Mouse (Mus musculus) macrophage (primary cell): Measurements from ENCODE around the gene Kdelc1. TPM values are rescaled to one million over a fixed set of nuclear protein-coding genes. Genes with fewer than 3 reads are reported as not detected.

Experiments
- H3K27ac ChIP-seq: fragments of 350-480 bp; formaldehyde crosslinking; 2 replicates; pipeline ENCODE4 v1.9.0; 2021
- H3K36me3 ChIP-seq: fragments of 350-480 bp; formaldehyde crosslinking; 2 replicates; pipeline ENCODE4 v1.9.0; 2021; ENCODE audit errors: inconsistent target
- H3K4me3 ChIP-seq: fragments of 350-480 bp; formaldehyde crosslinking; 2 replicates; pipeline ENCODE4 v1.9.0; 2021; ENCODE audit errors: inconsistent target
- H3K79me2 ChIP-seq: fragments of 350-480 bp; formaldehyde crosslinking; 2 replicates; pipeline ENCODE4 v1.9.0; 2021; ENCODE audit errors: inconsistent target
- WGBS: methylation state at CpG from one replicate; pipeline ENCODE4 v1.1.7; 2026; ENCODE audit warnings: inconsistent platforms; ENCODE audit not compliant: missing documents; 5-methylcytosine and 5-hydroxymethylcytosine counted together
- polyA plus RNA-seq: library from polyadenylated mRNA; stranded (reverse); fragments of 250-400 nt; gene quantifications from 3 replicates; pipeline ENCODE4 v1.2.4, GENCODE M21; 2018; ENCODE audit warnings: inconsistent platforms
- total RNA-seq, 78 experiments: library from RNA; depleted of rRNA; stranded (reverse); fragments of 250-400 nt; gene quantifications; 1 replicate in 9 of 78; 2 replicates in 24 of 78; 3 replicates in 43 of 78; 4 replicates in 2 of 78; pipeline ENCODE4 v1.2.4; 2018; ENCODE audit warnings: inconsistent platforms in 56 of 78

Kdelc1 gene
- 10 to 100 TPM in 12 of 26 experiments, 1 to 10 TPM in 14; 1.6 to 20.3 (median 8.7) TPM for total RNA-seq (2018; cell fraction: chromatin; rRNA removed)
- 10 to 100 TPM in 4 of 26 experiments, 1 to 10 TPM in 22; 5.4 to 10.9 (median 7.7) TPM for total RNA-seq (2018; cell fraction: cytosol; rRNA removed)
- 10 to 100 TPM in 17 of 26 experiments, 1 to 10 TPM in 9; 4.0 to 32.4 (median 13.1) TPM for total RNA-seq (2018; cell fraction: nucleus; rRNA removed)
- polyA plus RNA-seq, result 8.4 to 13.7 TPM (median 9.8 TPM) in 3 replicates

DNA sequence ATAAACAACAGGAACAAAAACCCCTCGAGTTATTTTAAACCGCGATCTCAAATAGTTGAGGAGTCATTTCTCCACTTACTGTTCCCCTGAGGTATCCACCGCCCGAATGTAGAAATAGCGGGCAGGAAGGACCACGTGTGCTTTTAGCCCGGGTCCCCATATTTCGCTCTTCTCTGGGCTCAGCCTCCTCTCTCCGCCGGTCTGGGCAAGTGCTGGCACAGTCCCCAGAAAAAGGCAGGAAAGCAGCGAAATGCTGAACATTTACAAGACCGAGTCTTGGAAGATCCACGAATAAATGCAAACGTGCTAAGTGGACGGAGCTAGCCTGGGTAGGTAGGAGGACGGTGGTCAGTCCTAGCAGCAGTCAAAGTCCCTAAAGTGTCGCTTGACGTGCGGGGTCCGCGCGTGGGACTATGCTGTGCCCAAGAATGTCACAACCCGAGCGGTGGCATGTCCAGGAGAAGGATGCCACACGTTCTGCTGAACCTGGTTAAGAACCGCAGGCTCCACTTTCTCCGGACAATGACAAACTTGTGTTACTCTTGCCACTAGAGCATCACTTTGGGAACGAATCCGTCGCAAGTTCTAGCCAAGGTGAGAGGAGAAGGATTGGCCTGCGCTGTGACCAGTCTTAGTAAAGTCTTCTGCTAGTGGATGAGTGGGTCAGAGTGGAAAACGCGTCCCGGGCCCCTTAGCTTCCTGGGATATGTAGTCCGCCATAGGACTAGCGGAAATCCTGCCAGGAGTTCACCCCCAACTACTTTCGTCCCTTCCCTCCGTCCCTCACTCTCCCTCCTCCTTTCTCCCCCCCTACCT lies at the start of gene Kdelc1, which contains the start of gene Bivm:
Gene Kdelc1, minus strand, starts transcription at position 570 of the 816 bp plus-strand sequence.
Gene Bivm, plus strand, starts transcription at position 719 of the 816 bp plus-strand sequence.
- H3K79me2 ChIP-seq, result no peaks in the 10 kb centered on the region
- H3K4me3 ChIP-seq, result peak within 1 kb of the TSS; percentile 67
- peak within 1 kb of the TSS; percentile 60 for H3K27ac ChIP-seq
- H3K36me3 ChIP-seq, result no peaks in the 10 kb centered on the region
- WGBS, result under 1% methylated on average over 39 of the region's 39 CpGs

DNA sequence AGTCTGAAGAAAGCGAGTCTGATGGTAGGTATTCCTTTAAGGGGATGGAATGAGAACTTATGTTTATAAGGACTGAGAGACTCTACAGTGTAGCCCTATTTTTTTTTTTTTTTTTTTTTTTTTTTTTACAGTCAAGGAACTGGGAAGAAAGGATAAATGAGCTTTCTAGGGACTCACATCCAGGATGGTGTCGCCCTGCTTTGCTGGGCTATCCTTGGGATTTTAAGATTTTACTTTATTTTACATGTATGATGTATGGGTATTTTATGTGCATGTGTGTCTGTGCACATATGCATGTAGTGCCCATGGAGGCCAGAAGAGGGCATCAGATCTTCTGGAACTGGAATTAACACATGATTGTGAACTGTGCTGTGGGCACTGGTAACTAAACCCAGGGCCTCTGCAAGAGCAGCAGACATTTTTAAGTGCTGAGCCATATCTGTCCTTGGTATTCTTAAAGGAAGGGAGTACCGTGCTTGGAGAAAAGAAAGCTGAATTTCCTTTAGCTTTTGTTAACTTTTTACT lies 49.3 kb upstream of the Kdelc1 start:
- Histone ChIP-seq H3K79me2 (no peaks in the 10 kb centered on the region), H3K36me3 (peaks cover 16% of the 10 kb centered on the region; the same call in 1 of the 2 replicates), H3K4me3 (no peak overlapping the region), H3K27ac (no peak overlapping the region)
- WGBS, result 84% methylated on average over 3 of the region's 3 CpGs

DNA sequence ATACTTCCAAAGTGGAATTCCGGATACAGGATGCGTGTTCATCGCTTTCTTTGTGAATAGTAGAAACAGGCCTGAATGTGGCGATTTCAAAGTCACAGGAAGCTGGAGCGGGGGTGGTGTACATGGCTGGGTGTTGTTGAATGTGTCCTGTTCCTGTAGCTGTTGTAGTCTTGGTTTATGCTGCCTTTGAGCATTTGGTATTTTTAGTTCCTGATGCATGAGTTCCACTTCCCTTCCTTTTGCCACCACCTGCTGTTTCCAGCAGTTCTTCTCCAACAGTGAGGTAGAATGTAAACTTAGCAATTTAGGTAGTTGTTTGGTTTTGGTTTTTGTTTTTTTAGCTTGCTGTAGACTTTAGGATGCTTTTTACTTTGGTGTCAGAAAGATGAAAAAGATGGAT lies 43.8 kb upstream of the Kdelc1 start:
- Histone ChIP-seq H3K27ac (no peak overlapping the region), H3K4me3 (no peak overlapping the region), H3K79me2 (no peaks in the 10 kb centered on the region), H3K36me3 (peaks cover 15% of the 10 kb centered on the region; the same call in 1 of the 2 replicates)
- WGBS, result 82% methylated on average over 5 of the region's 5 CpGs

DNA sequence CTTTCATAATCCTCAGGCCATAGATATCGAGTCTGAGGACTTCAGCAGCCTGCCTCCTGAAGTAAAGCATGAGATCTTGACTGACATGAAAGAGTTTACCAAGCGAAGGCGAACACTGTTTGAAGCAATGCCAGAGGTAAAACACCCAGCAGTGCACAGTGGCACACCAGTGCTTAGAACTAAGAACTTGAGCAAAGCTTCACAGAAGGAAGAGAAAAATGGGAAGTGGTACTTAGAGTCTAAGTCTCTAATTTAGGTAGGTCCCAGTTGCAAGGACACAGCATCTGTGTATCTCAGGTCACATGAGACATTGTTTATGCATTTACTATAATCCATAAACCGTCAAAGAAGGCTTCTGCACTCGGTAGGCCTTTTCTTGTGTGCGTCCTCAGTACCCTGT lies 43.2 kb upstream of the Kdelc1 start:
- H3K79me2 ChIP-seq, result no peaks in the 10 kb centered on the region
- no peak overlapping the region for H3K4me3 ChIP-seq
- peaks cover 10% of the 10 kb centered on the region; the same call in 1 of the 2 replicates for H3K36me3 ChIP-seq
- WGBS, result 97% methylated on average over 6 of the region's 6 CpGs
- H3K27ac ChIP-seq, result no peak overlapping the region

DNA sequence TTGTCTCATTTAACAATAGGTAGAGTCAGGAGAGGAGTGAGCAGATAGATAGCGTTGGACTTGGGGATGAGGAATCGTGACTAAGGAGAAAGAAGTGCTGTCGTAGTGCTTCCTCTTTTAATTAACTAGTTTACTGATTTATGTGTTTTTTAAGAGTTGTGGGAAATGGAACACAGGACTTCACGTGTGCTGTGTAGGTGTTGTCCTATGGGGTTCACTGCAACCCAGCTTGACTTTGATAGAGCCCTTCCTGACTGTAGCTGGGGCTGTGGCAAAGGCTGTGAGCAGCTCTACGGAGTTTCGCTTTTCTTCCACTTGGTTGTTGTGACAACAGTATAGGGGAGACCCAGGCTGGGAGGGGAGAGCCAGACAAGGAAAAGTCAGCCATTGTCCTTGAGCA lies 39.7 kb upstream of the Kdelc1 start:
- H3K79me2 ChIP-seq, result no peaks in the 10 kb centered on the region; the same call in 1 of the 2 replicates
- peaks cover 7% of the 10 kb centered on the region; the same call in 1 of the 2 replicates for H3K36me3 ChIP-seq
- H3K4me3 ChIP-seq, result no peak overlapping the region
- 39% methylated on average over 6 of the region's 6 CpGs for WGBS
- no peak overlapping the region for H3K27ac ChIP-seq

DNA sequence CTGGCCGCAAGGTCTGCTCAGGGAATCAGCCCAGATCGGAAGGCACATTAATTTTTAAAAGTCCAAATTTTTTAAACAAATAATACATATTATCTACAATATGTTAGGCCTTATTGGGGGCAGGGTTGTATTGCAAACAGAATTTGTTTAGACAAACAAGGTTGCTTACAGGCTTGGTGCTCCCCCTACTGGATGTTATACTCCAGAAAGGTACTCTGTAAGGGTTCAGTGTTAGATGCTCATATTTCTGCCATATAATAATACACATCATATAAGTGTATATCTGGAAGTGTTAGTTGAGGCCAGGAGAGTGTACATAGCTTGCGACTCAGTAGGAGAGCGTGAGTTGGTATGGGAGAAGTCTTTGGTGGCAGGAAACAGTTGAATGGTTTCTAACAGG lies 36.7 kb upstream of the Kdelc1 start:
- Histone ChIP-seq H3K79me2 (peaks cover 9% of the 10 kb centered on the region; the same call in 1 of the 2 replicates), H3K4me3 (no peak overlapping the region), H3K36me3 (peaks cover 7% of the 10 kb centered on the region; the same call in 1 of the 2 replicates), H3K27ac (no peak overlapping the region)
- 93% methylated on average over 4 of the region's 4 CpGs for WGBS

DNA sequence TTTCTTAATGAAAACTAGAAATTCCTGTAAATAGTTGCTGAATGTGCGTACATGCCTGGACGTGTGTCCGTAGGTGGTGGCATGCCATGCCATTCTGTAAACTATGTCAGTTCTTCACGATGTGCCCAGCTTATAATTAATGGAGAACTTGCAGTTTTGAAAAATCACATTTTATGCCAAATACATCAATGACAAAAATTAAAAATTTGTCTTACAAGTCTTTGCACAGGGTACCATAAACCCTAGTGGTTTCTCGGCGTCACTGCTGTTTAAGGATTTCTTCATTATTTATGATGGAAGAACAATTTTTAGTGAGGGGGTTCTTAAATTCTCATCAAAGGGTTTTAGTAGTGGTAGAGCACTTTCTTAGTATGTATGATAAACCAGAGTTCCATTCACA lies 30.1 kb upstream of the Kdelc1 start:
- Histone ChIP-seq H3K79me2 (peaks cover 17% of the 10 kb centered on the region; the same call in 1 of the 2 replicates), H3K36me3 (no peaks in the 10 kb centered on the region), H3K27ac (no peak overlapping the region), H3K4me3 (peak overlapping the region; percentile 61)
- WGBS, result 37% methylated on average over 6 of the region's 6 CpGs

DNA sequence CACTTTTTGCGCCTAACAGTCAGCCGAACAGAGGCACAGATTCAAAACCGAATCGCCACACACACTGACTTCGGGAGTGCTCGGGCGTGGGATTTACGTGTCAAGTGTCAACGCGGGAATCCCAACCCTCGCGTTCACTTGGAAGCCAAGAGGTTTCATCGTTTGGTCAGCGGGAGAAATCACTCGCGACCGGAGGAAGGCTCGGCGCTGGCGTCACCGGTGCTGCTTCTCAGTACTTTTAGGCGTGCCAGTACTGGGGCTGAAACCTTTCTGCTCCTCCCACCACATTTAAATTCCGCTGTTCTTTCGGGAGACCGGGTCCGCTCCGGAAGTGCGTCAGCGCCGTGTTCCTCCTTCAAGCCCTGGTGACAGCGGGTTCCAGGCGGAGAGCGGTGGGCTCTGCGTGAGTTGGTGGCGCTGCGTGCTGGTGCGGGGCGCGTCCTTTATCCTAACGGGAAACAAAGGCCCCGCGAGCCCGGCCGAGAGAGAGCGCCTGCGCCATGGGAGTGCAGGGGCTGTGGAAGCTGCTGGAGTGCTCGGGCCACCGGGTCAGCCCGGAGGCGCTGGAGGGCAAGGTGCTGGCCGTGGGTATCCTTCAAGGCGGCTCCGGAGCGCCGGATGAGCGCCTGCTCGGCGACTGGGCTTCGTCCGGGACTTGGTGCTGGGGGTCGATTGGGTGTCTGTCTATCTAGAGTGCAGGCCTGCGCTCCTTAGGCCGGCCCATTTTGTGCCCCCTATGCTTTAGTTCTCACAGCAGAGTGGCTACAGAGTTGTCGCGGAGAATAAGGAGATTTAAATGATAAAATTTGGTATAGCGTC lies 29.2 kb upstream of the Kdelc1 start, which contains the start of gene Ercc5:
Gene Ercc5, plus strand, starts transcription at position 182 of the 819 bp plus-strand sequence.
- 1% methylated on average over 66 of the region's 66 CpGs for WGBS
- H3K36me3 ChIP-seq, result 0 out of 2 replicates have a peak, but pooled peaks cover 2% of the 10 kb centered on the region
- H3K4me3 ChIP-seq, result peak within 1 kb of the TSS; percentile 61
- H3K79me2 ChIP-seq, result peaks cover 17% of the 10 kb centered on the region; the same call in 1 of the 2 replicates
- H3K27ac ChIP-seq, result peak within 1 kb of the TSS; percentile 27; the same call in 1 of the 2 replicates

DNA sequence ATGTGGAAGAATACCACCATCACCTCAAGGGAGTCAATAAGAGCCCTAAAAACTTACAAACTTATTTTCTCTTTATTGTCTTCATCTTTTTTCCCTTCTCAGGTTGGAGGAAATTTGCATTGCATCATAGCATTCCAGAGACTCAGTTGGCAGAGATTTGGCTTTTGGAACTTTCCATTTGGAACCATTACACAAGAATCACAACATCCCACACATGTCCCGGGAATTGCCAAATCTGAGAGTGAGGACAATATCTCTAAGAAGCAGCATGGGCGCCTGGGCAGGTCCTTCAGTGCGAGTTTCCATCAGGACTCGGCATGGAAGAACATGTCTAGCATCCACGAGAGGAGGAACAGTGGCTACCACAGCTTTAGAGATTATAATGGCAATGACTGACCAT lies 24.1 kb upstream of the Kdelc1 start:
- 89% methylated on average over 5 of the region's 5 CpGs for WGBS
- Histone ChIP-seq H3K4me3 (no peak overlapping the region), H3K27ac (no peak overlapping the region), H3K79me2 (no peaks in the 10 kb centered on the region), H3K36me3 (peaks cover 4% of the 10 kb centered on the region; the same call in 1 of the 2 replicates)

DNA sequence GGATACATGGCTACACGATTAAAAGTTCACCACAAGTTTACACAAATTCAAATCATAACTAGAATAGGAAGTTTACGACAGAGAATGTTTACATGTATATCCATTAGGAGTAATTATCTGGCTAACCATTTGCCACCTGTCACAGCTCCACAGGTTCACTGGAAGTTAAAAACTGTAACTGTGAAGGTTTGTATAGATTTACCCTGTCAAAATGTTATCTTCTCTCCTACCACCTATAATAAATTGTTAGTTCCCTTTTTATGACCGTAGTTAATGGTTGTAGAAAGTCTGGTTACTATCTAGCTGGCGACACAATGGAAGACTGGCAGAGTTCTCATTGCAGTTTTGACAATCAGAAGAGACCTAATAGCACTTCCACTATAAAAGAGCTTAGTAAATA lies 21.6 kb upstream of the Kdelc1 start:
- no peaks in the 10 kb centered on the region for H3K79me2 ChIP-seq
- no peak overlapping the region for H3K27ac ChIP-seq
- H3K36me3 ChIP-seq, result peaks cover 4% of the 10 kb centered on the region; the same call in 1 of the 2 replicates
- no peak overlapping the region for H3K4me3 ChIP-seq
- 90% methylated on average over 4 of the region's 4 CpGs for WGBS

DNA sequence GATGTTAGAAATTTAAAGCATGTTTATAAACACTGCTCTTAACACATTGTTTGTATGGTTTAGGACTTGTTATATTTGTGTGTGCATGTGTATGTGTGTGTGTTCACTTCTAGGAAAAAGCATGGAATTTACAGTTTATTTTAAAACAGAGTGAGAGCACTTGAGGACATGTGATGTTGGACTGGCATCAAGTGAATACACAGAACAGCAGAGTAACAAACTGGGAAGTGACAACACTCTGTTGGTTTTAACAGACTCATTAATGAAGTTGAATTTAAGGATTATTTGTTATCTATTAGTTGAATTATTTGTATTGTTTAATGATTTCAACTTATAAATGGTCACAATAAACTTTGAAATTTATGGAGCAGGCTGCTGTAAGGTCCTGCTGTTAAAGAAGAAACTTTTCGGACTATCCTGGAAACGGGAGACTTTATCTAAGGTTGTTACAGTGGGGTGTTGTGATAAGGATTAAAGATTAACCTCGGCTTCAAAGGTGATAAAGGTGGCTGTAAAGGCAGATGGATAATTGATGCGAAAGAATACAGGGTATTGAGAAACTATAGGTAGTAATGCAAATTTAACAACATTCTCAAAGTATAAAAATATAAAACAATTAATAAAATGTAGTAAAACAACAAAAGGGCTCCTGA lies 11.4 kb upstream of the Kdelc1 start:
- 93% methylated on average over 4 of the region's 4 CpGs for WGBS
- Histone ChIP-seq H3K4me3 (no peak overlapping the region), H3K79me2 (no peaks in the 10 kb centered on the region), H3K36me3 (peaks cover 7% of the 10 kb centered on the region; the same call in 1 of the 2 replicates), H3K27ac (no peak overlapping the region)

DNA sequence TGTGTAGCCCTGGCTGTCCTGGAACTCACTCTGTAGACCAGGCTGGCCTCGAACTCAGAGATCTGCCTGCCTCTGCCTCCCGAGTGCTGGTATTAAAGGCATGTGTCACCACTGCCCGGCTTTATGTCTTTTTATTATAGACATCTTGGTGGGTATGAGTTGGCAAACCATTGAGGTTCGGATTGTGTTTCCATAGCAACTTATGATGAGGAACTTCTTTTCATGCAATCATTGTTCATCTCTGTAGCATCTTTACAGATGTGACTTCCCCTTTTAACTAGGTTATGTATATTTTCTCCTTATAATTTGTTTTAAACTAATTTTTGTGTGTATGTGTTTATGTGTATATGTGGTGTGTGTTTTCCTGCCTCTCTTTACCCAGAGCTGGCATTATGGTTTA lies 7.0 kb upstream of the Kdelc1 start:
- H3K79me2 ChIP-seq, result no peaks in the 10 kb centered on the region
- peaks cover 7% of the 10 kb centered on the region; the same call in 1 of the 2 replicates for H3K36me3 ChIP-seq
- 69% methylated on average over 3 of the region's 4 CpGs for WGBS
- no peak overlapping the region for H3K4me3 ChIP-seq
- H3K27ac ChIP-seq, result no peak overlapping the region

DNA sequence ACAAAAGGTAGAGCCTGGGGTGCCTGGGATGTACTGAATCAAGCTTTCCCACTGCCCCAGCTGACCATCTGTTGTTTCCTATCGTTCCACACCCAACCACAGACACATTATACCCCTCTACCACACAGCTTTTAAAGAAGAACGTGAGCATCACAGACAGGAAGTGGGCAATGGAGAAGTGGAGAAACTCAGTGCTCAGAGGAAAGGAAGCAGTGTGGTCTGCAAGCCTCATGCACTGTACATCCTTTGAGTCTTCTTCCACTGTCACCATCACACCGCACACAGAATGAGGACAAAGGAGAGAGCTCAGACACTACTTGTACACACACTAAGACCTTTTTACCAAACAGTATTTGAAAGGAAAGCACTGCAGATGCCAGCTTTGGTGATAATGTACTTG lies 3.6 kb upstream of the Kdelc1 start:
- Histone ChIP-seq H3K36me3 (no peaks in the 10 kb centered on the region), H3K27ac (no peak overlapping the region), H3K79me2 (no peaks in the 10 kb centered on the region), H3K4me3 (no peak overlapping the region)
- WGBS, result 4% methylated on average over 3 of the region's 3 CpGs

DNA sequence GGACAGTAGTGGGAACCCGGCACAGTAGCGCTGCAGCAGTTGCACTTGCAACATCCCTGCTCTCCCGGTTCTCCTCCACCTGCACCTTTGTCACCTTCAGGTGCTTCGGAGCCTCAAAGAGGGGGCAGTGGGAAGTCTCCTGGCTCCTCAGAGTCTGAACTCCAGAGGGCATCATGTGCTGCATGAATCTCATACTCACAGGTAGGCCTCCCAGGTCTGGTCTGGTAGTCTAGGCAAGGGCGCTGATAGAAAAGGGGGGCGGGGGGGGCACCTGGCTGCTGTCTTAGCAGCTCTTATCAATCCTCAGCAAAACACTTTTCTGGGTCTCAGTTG lies 1.4 kb upstream of the Kdelc1 start:
- Histone ChIP-seq H3K36me3 (no peaks in the 10 kb centered on the region), H3K27ac (peak overlapping the region; percentile 60; the same call in 1 of the 2 replicates), H3K79me2 (no peaks in the 10 kb centered on the region), H3K4me3 (peak overlapping the region; percentile 67)
- WGBS, result 25% methylated on average over 6 of the region's 6 CpGs
